Mouse (Mus musculus): ENCODE results near the gene Tlr7. TPM values are rescaled to one million over a fixed set of nuclear protein-coding genes. Genes with fewer than 3 reads are reported as not detected.
"Not testable (repeated sequence)": the region's sequence is repeated elsewhere in the genome, so short reads cannot be mapped to it uniquely, and the experiment has no call there.

The Tlr7 gene
- 0.46 and 0.70 TPM in 2 replicates for polyA plus RNA-seq (2016; fragmentation: Nextera tagmentation; extraction: Ambion mirVana)

DNA sequence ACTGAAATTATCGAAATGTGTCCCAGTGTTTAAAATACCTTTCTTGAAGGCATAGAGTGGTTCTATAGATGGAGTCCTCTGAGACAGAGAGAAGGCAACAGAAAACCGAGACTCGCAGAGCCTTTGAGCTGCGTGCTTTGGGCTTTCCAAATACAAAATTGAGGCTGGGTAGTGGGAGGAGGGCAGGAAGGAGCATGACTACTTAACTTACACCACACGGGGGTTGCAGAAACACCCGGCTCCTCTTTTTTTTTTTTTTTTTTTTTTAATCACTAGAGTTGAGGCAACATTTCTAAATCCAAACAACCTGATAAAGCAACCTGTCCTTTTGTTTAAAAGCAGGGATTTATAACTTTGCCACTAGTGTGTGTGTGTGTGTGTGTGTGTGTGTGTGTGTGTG is at the start of gene Tlr7:
Tlr7 (minus strand) TSS at position 160 of the 400 bp plus-strand sequence.
- peaks cover 20% of the 10 kb centered on the region for H3K27me3 ChIP-seq
- no peak for ATAC-seq (ENCODE audit: low FRiP score, low read depth)

DNA sequence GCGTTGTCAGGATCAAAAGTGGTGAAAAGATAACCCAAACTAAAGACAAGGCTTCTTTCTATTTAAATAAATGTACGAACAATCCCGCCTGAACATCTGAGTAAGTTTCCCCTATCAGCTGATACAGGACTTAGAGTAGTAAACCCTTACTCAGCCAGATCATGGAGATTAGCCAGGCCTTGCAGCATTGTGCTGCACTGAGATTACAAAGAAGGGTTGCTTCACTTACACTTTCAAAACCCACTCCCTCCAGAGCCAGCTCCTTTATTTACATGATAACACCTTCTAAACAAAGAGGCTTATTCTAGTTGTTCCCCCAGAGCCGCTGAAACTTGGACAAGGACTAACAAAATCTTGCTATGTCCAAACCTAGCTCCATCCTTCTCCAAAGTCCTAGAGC is 49.7 kb upstream of the Tlr7 start:
- no peak overlapping the region for H3K4me2 ChIP-seq (replicated peaks)
- H3K9ac ChIP-seq (replicated peaks) = no peak overlapping the region
- H3K27ac ChIP-seq (replicated peaks) = no peak overlapping the region
- WGBS = 46% methylated on average over 4 of the region's 4 CpGs
- no peak overlapping the region for H3K4me3 ChIP-seq
- no peak for ATAC-seq (ENCODE audit: low FRiP score, low read depth)
- no peaks in the 10 kb centered on the region for H3K9me3 ChIP-seq
- H3K27me3 ChIP-seq = peaks cover 63% of the 10 kb centered on the region
- H3K4me1 ChIP-seq = no peaks in the 10 kb centered on the region
- no peaks in the 10 kb centered on the region for H3K36me3 ChIP-seq

More for the DNA sequence above, at the start of gene Tlr7:
- H3K4me3 ChIP-seq = no peak within 1 kb of the TSS
- no peaks in the 10 kb centered on the region for H3K4me1 ChIP-seq
- H3K9ac ChIP-seq (replicated peaks) = no peak within 1 kb of the TSS
- no peaks in the 10 kb centered on the region for H3K36me3 ChIP-seq
- no peak within 1 kb of the TSS for H3K4me2 ChIP-seq (replicated peaks)
- H3K9me3 ChIP-seq = no peaks in the 10 kb centered on the region
- WGBS = 76% methylated on average over 6 of the region's 6 CpGs
- H3K27ac ChIP-seq (replicated peaks) = no peak within 1 kb of the TSS

DNA sequence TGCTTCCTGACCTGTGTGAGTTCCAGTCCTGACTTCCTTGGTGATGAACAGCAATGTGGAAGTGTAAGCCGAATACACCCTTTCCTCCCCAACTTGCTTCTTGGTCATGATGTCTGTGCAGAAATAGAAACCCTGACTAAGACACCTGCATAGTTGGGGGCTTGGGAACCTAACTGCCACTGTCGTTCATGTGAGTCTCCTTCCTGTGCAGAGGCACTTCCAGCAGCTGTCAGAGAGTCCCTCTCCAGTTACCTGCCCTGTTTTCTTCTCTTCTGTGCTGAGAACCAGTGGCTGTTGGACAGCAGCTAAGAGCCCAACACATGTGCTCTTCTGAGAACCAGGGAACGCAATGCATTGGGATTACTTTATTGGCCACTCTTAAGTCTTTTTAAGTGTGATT is 30.9 kb upstream of the Tlr7 start:
- H3K4me3 ChIP-seq; H3K36me3 ChIP-seq; ATAC-seq (ENCODE audit: low FRiP score, low read depth); H3K9ac ChIP-seq (replicated peaks); H3K9me3 ChIP-seq; H3K4me2 ChIP-seq (replicated peaks); H3K27ac ChIP-seq (replicated peaks); H3K4me1 ChIP-seq: not testable (repeated sequence)
- peaks cover 39% of the 10 kb centered on the region for H3K27me3 ChIP-seq
- 84% methylated on average over 3 of the region's 3 CpGs for WGBS

DNA sequence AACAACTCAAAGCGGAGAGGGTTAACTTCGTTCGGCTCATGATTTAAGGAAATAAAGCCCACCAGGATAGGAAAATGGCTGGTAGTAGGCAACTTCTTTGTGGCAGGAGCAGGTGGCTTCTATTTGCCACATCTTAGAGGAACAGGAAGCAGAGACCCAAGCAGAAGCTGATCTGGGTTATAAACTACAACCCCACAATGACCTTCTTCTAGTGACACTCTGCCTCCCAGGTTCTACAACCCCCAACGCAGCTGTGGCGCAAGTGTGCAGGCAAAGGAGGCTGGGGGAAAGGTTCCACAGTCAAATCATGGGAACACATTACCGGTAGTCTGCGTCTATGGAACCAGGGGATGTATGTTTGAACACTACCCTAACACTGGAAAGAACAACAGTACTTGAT is 29.3 kb upstream of the Tlr7 start:
- H3K27ac ChIP-seq (replicated peaks) = no peak overlapping the region
- no peaks in the 10 kb centered on the region for H3K9me3 ChIP-seq
- H3K9ac ChIP-seq (replicated peaks) = no peak overlapping the region
- H3K4me3 ChIP-seq = no peak overlapping the region
- WGBS = 91% methylated on average over 7 of the region's 7 CpGs
- H3K36me3 ChIP-seq = no peaks in the 10 kb centered on the region
- peaks cover 39% of the 10 kb centered on the region for H3K27me3 ChIP-seq
- no peaks in the 10 kb centered on the region for H3K4me1 ChIP-seq
- H3K4me2 ChIP-seq (replicated peaks) = no peak overlapping the region
- ATAC-seq (ENCODE audit: low FRiP score, low read depth) = no peak

DNA sequence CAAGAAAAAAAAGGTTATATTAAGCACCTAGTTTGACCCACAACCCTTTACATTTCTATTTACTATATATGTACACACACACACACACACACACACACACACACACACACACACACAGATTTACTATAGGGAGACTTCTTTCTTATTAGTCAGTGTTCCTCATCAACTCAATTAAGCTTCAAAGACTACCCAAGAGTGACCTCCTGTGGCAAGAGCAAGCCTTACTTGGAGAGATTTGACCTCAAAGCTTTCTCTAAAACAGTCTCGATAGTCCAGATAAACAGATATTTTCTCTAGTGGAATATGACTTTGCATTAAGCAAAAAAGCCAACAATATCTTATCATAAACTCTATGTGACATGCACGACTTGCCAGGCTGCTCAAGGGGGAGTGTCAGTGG is 27.1 kb upstream of the Tlr7 start:
- WGBS = 82% methylated on average over 2 of the region's 2 CpGs
- H3K27me3 ChIP-seq = peaks cover 26% of the 10 kb centered on the region

DNA sequence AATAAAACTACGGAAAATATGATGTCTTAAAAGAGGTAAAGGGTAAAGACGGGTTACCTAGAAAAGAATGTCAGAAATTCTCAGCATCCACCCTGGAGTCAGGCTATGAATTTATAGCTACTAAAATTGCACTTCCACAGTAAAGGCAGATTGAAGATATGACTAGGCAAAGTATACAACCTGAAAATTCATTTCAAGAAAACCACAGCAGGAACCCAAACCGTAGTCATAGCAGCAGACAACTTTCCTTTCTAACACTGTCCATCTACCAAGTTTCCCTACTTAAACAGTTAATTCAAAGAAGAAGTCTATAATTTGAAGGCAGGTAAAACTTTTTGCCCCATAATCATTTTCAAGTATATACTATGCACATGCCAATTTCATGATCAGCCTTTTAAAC is 25.6 kb upstream of the Tlr7 start:
- Histone ChIP-seq H3K4me3 (no peak overlapping the region), H3K4me1 (no peaks in the 10 kb centered on the region), H3K27ac (replicated peaks) (no peak overlapping the region), H3K36me3 (no peaks in the 10 kb centered on the region), H3K9ac (replicated peaks) (no peak overlapping the region), H3K4me2 (replicated peaks) (no peak overlapping the region), H3K9me3 (no peaks in the 10 kb centered on the region), H3K27me3 (peaks cover 18% of the 10 kb centered on the region)
- WGBS = 87% methylated on average over 3 of the region's 3 CpGs
- no peak for ATAC-seq (ENCODE audit: low FRiP score, low read depth)

More for the DNA sequence above, 27.1 kb upstream of the Tlr7 start:
- H3K9me3 ChIP-seq = no peaks in the 10 kb centered on the region
- H3K36me3 ChIP-seq = no peaks in the 10 kb centered on the region
- ATAC-seq (ENCODE audit: low FRiP score, low read depth) = no peak
- no peak overlapping the region for H3K4me3 ChIP-seq
- no peak overlapping the region for H3K27ac ChIP-seq (replicated peaks)
- no peak overlapping the region for H3K4me2 ChIP-seq (replicated peaks)
- no peak overlapping the region for H3K9ac ChIP-seq (replicated peaks)
- H3K4me1 ChIP-seq = no peaks in the 10 kb centered on the region

DNA sequence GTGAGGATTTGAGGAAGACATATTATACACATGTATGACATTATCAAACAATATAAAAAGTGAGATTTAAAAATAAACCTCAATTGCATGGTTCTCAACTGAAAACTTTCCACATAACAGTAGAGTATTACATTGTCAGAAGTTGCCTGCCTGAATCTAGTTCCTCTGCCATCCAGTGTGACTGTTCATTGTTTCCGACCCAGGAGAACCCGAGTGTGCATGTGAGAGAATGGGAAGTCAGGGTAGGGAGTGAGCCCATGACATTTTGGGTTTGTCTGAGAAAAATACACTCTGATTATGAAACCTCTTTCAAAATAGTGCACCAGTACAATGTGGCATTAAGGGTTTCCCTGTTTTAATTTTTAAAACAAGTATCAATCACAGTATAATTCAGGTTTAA is 23.3 kb upstream of the Tlr7 start:
- WGBS = 92% methylated on average over 2 of the region's 2 CpGs
- H3K9ac ChIP-seq (replicated peaks) = no peak overlapping the region
- H3K36me3 ChIP-seq = no peaks in the 10 kb centered on the region
- H3K27ac ChIP-seq (replicated peaks) = no peak overlapping the region
- no peak for ATAC-seq (ENCODE audit: low FRiP score, low read depth)
- H3K27me3 ChIP-seq = peaks cover 21% of the 10 kb centered on the region
- no peaks in the 10 kb centered on the region for H3K9me3 ChIP-seq
- H3K4me2 ChIP-seq (replicated peaks) = no peak overlapping the region
- no peak overlapping the region for H3K4me3 ChIP-seq
- H3K4me1 ChIP-seq = no peaks in the 10 kb centered on the region

DNA sequence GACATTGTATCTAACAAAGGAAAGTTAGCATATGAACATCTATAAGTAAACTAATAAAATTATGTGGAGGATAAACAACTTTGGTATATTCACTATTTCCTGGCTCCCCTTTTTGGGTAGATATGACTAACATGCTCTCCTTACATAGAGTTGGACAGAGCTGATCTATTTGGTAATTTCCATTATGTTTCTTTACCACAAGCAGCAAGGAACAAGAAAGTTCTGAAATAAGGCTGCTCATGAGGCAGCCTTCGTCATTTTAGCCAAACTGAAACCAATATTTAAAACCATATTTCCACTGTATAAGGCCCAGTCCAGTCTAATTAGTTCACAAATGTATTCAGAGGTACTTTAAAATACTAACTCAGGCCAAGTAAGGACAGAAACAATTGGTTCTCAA is 16.1 kb upstream of the Tlr7 start:
- H3K4me2 ChIP-seq (replicated peaks) = no peak overlapping the region
- no peak overlapping the region for H3K9ac ChIP-seq (replicated peaks)
- H3K27ac ChIP-seq (replicated peaks) = no peak overlapping the region
- 59% methylated on average over 1 of the region's 1 CpGs for WGBS
- ATAC-seq (ENCODE audit: low FRiP score, low read depth) = no peak
- no peak overlapping the region for H3K4me3 ChIP-seq
- H3K36me3 ChIP-seq = no peaks in the 10 kb centered on the region
- no peaks in the 10 kb centered on the region for H3K9me3 ChIP-seq
- H3K27me3 ChIP-seq = peaks cover 41% of the 10 kb centered on the region
- H3K4me1 ChIP-seq = no peaks in the 10 kb centered on the region

DNA sequence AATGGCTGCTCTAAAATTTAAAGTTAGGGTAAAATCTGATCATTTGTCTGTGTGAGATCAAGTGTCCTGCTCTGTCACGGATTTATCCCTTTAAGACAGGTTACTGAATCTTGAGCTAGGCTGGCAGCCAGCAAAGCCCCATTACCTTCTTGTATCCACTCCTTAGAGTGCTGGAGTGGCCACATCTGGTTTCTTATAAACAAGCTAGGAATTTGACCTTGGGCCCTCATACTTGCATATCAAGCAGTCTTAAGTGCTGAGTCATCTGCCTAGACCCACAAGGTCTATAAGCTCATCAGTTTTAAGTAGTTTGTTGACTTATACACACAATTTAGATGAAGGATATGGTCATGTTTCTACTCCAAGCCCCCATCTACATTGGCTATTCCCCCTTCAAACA is 14.0 kb upstream of the Tlr7 start:
- H3K4me3 ChIP-seq = no peak overlapping the region
- WGBS = 71% methylated on average over 1 of the region's 1 CpGs
- H3K4me2 ChIP-seq (replicated peaks) = no peak overlapping the region
- no peaks in the 10 kb centered on the region for H3K4me1 ChIP-seq
- no peak overlapping the region for H3K27ac ChIP-seq (replicated peaks)
- no peaks in the 10 kb centered on the region for H3K9me3 ChIP-seq
- no peak overlapping the region for H3K9ac ChIP-seq (replicated peaks)
- H3K36me3 ChIP-seq = no peaks in the 10 kb centered on the region
- peaks cover 45% of the 10 kb centered on the region for H3K27me3 ChIP-seq
- no peak for ATAC-seq (ENCODE audit: low FRiP score, low read depth)

DNA sequence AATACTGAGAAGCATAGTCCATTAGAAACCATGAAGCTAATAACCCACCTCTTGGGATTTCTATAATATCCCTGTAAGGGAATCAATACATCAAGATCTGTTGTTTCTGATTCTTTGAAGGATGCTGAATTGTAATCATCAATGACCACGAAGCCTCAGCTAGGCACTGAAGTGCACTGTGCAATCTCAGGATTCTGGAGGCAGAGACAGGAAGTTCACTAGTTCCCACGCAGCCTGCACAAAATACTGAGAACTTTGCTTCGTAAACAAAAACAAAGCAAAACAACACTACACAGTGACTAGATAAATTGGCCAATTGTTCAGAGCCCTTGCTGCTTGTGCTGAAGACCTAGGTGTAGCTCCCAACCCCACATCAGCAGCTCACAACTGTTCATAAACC is 11.5 kb upstream of the Tlr7 start:
- Histone ChIP-seq H3K36me3 (no peaks in the 10 kb centered on the region), H3K4me2 (replicated peaks) (no peak overlapping the region), H3K9ac (replicated peaks) (no peak overlapping the region), H3K27me3 (peaks cover 36% of the 10 kb centered on the region), H3K4me1 (no peaks in the 10 kb centered on the region), H3K27ac (replicated peaks) (no peak overlapping the region), H3K9me3 (no peaks in the 10 kb centered on the region), H3K4me3 (no peak overlapping the region)
- no peak for ATAC-seq (ENCODE audit: low FRiP score, low read depth)
- 85% methylated on average over 3 of the region's 3 CpGs for WGBS

DNA sequence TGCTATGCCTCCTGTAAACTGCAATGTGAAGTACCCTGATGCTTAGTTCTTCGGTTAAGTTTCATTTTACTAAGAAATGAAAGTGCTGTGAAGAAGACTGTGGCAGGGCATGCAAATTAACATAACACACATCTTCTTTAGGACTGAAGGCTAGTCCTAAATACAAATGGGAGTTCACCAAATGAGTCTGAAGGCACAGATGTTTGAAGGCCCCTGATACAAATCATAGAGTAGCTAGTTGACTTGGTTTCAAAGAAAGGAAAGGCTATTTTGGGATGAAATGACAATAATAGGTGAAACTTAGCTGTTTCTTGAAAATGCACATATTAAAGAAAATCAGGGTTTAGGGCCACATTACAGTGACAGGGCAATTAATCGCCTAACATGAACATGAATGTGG is 9.8 kb upstream of the Tlr7 start:
- H3K4me1 ChIP-seq = no peaks in the 10 kb centered on the region
- peaks cover 28% of the 10 kb centered on the region for H3K27me3 ChIP-seq
- no peak for ATAC-seq (ENCODE audit: low FRiP score, low read depth)
- no peak overlapping the region for H3K27ac ChIP-seq (replicated peaks)
- H3K9ac ChIP-seq (replicated peaks) = no peak overlapping the region
- WGBS = 88% methylated on average over 2 of the region's 2 CpGs
- no peaks in the 10 kb centered on the region for H3K36me3 ChIP-seq
- H3K9me3 ChIP-seq = no peaks in the 10 kb centered on the region
- no peak overlapping the region for H3K4me3 ChIP-seq
- no peak overlapping the region for H3K4me2 ChIP-seq (replicated peaks)

DNA sequence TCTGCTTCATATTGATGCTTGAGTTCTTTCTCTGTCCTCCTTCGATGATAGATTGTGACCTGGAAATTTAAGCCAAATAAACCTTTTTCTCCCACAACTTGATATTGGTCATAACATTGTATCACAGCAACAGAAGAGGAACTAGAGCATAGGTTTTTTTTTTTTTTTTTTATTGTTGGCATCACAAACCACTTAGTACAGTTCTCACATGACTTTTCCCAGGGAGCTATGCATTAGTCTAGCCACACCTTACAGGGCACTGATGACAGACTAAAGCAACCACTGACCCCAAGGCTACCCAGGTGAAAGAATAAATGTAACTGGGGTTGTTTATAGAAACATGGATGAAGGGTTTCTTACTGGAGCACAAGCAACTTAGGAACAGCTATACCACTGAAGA is 7.6 kb upstream of the Tlr7 start:
- ATAC-seq (ENCODE audit: low FRiP score, low read depth) = no peak
- 87% methylated on average over 1 of the region's 1 CpGs for WGBS
- H3K27me3 ChIP-seq = peaks cover 16% of the 10 kb centered on the region

DNA sequence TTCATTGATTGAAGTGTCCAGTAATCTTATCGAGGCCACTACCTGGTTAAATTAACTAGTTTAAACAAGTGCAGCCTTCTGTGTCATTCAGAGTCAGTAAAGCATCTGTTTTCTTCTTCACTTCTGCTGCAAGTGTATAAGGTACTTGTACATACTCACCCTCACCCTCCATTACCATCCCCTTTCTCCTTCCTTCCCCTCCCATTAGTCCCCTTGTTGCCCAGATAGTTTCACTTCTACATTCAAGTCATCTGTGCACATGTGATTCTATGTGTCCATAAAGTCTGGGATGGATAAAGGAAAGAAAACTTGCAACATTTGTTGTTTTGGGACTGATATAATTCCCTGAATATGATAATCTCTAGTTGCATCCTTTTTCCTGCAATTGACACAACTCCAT is 4.2 kb upstream of the Tlr7 start:
- H3K27me3 ChIP-seq = peaks cover 2% of the 10 kb centered on the region
- no peak for ATAC-seq (ENCODE audit: low FRiP score, low read depth)
- H3K4me3 ChIP-seq = no peak overlapping the region
- H3K9me3 ChIP-seq = no peaks in the 10 kb centered on the region
- H3K4me2 ChIP-seq (replicated peaks) = no peak overlapping the region
- H3K4me1 ChIP-seq = no peaks in the 10 kb centered on the region
- no peak overlapping the region for H3K9ac ChIP-seq (replicated peaks)
- H3K36me3 ChIP-seq = no peaks in the 10 kb centered on the region
- 76% methylated on average over 1 of the region's 1 CpGs for WGBS
- H3K27ac ChIP-seq (replicated peaks) = no peak overlapping the region

More for the DNA sequence above, 7.6 kb upstream of the Tlr7 start:
- Histone ChIP-seq H3K4me1 (no peaks in the 10 kb centered on the region), H3K4me2 (replicated peaks) (no peak overlapping the region), H3K27ac (replicated peaks) (no peak overlapping the region), H3K4me3 (no peak overlapping the region), H3K36me3 (no peaks in the 10 kb centered on the region), H3K9me3 (no peaks in the 10 kb centered on the region), H3K9ac (replicated peaks) (no peak overlapping the region)

All from midbrain, embryonic 12.5 days (tissue).